Comparison of ENCODE assay signal across 23 mouse cellular contexts in the genomic region with DNA sequence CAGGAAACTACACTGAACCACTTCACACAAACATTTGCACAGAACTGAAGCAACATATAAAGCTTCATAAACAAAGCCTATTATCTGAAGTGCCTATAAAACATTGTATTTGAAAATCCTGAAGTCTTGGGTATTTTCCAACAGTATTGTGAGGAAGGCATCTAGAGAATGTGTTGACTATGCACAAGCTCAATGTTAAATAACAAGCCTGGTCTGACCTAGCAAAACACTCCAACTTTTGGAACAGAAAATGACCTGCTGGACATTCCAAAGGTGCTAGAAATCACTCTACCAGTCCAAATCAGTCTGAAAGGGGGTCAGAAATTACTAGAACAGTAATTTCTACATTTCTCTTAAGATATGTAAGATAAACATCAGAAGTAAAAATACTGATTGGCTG. TPM values are rescaled to one million over a fixed set of nuclear protein-coding genes. Genes with fewer than 3 reads are reported as not detected.
A peak's percentile ranks its signal among the peaks of the same experiment; 100 is the strongest.
DNase-seq lines count a peak whose midpoint lies in the region; ATAC-seq and TF ChIP-seq lines count a peak whose summit lies in the region.
"Had no signal": no experiment of that assay in that cellular context is flagged by ENCODE, and none has a peak within 500 bp of the region (broad histone marks: within the 10 kb centered on the region; RNA-seq: fewer than 3 reads in every experiment).

No protein-coding gene starts in this region.

- H3K27me3 ChIP-seq in heart, embryonic 16.5 days (ENCODE audit: control insufficient read depth, insufficient read depth, low read length) = no peaks in the 10 kb centered on the region
- no peaks in the 10 kb centered on the region for H3K27me3 ChIP-seq in kidney, postnatal 0 days (ENCODE audit: insufficient read depth, low read length)
- H3K27me3 ChIP-seq in kidney, embryonic 15.5 days = no peaks in the 10 kb centered on the region
- H3K27me3 ChIP-seq: CH12.LX; embryonic facial prominence, embryonic 12.5 days; forebrain, embryonic 13.5 days; intestine, embryonic 15.5 days; liver, embryonic 15.5 days had no signal

- TF ChIP-seq CTCF in kidney, postnatal 0 days (IDR thresholded peaks at IDR 0.05; ENCODE audit: low read depth) = no peak
- no peak for TF ChIP-seq CTCF in lung, adult 2 months (IDR thresholded peaks at IDR 0.05; ENCODE audit: insufficient read depth, low read length)

- ATAC-seq in heart, embryonic 16.5 days (replicated peaks; ENCODE audit: extremely low read depth, insufficient read depth, low FRiP score) = no peak
- no peak for ATAC-seq in kidney, postnatal 0 days (replicated peaks; ENCODE audit: low FRiP score, low read depth)
- ATAC-seq in kidney, embryonic 15.5 days (replicated peaks; ENCODE audit: low FRiP score) = no peak
- ATAC-seq: forebrain, embryonic 13.5 days; hindbrain, embryonic 16.5 days; intestine, embryonic 15.5 days had no signal

- peaks cover 23% of the 10 kb centered on the region for H3K4me1 ChIP-seq in heart, embryonic 16.5 days (ENCODE audit: control insufficient read depth, insufficient read depth, low read length)
- no peaks in the 10 kb centered on the region; the same call in 1 of the 2 replicates for H3K4me1 ChIP-seq in kidney, postnatal 0 days (replicated peaks; ENCODE audit: insufficient read depth, low read length)
- H3K4me1 ChIP-seq in kidney, embryonic 15.5 days = 0 out of 2 replicates have a peak, but pooled peaks cover 6% of the 10 kb centered on the region
- peaks cover 14% of the 10 kb centered on the region for H3K4me1 ChIP-seq in lung, adult 2 months (ENCODE audit: control insufficient read depth, insufficient read depth, low read length)
- H3K4me1 ChIP-seq: embryonic facial prominence, embryonic 12.5 days; forebrain, embryonic 13.5 days had no signal

- no peak overlapping the region for H3K4me2 ChIP-seq in heart, embryonic 16.5 days (ENCODE audit: low read depth, low read length)
- no peak overlapping the region for H3K4me2 ChIP-seq in kidney, postnatal 0 days (ENCODE audit: low read length)
- H3K4me2 ChIP-seq in kidney, embryonic 15.5 days = no peak overlapping the region
- H3K4me2 ChIP-seq: embryonic facial prominence, embryonic 12.5 days; forebrain, embryonic 13.5 days; intestine, embryonic 15.5 days; liver, embryonic 15.5 days had no signal

- H3K9ac ChIP-seq in heart, embryonic 16.5 days (ENCODE audit: low read length) = no peak overlapping the region
- H3K9ac ChIP-seq in kidney, postnatal 0 days (ENCODE audit: low read depth, low read length) = no peak overlapping the region
- no peak overlapping the region for H3K9ac ChIP-seq in kidney, embryonic 15.5 days
- H3K9ac ChIP-seq: embryonic facial prominence, embryonic 12.5 days; forebrain, embryonic 13.5 days; intestine, embryonic 15.5 days; liver, embryonic 15.5 days had no signal

- H3K36me3 ChIP-seq in heart, embryonic 16.5 days (ENCODE audit: control insufficient read depth, insufficient read depth) = no peaks in the 10 kb centered on the region
- H3K36me3 ChIP-seq in kidney, postnatal 0 days (ENCODE audit: insufficient read depth, low read length) = no peaks in the 10 kb centered on the region
- no peaks in the 10 kb centered on the region for H3K36me3 ChIP-seq in kidney, embryonic 15.5 days
- H3K36me3 ChIP-seq: embryonic facial prominence, embryonic 12.5 days; hindbrain, embryonic 10.5 days; intestine, embryonic 15.5 days; liver, embryonic 15.5 days had no signal

- H3K27ac ChIP-seq in heart, embryonic 16.5 days (ENCODE audit: low read length) = peak overlapping the region; percentile 67
- no peak overlapping the region for H3K27ac ChIP-seq in kidney, postnatal 0 days
- H3K27ac ChIP-seq in kidney, embryonic 15.5 days = no peak overlapping the region
- H3K27ac ChIP-seq: embryonic facial prominence, embryonic 12.5 days; forebrain, embryonic 13.5 days; hindbrain, embryonic 10.5 days; intestine, embryonic 15.5 days; left cerebral cortex, adult 2 months; liver, embryonic 15.5 days; macrophage had no signal

- no peak for TF ChIP-seq POLR2A in lung, adult 2 months (IDR thresholded peaks at IDR 0.05; ENCODE audit: borderline replicate concordance, extremely low read depth, low read depth, low read length)

- no peaks in the 10 kb centered on the region for H3K9me3 ChIP-seq in heart, embryonic 16.5 days (replicated peaks; ENCODE audit: control insufficient read depth, low read length)
- no peaks in the 10 kb centered on the region for H3K9me3 ChIP-seq in kidney, postnatal 0 days (replicated peaks; ENCODE audit: low read length)
- H3K9me3 ChIP-seq in kidney, embryonic 15.5 days (replicated peaks) = no peaks in the 10 kb centered on the region
- H3K9me3 ChIP-seq: embryonic facial prominence, embryonic 12.5 days; forebrain, embryonic 13.5 days; G1E; hindbrain, embryonic 10.5 days; intestine, embryonic 15.5 days; liver, embryonic 15.5 days had no signal

- no peak for DNase-seq in heart, adult 11 months
- peak; percentile 39 for DNase-seq in kidney, postnatal 0 days (ENCODE audit: low spot score)
- DNase-seq in lung, postnatal 36 days = peak; percentile 53
- no peak for DNase-seq in lung, adult 2 months
- no peak for DNase-seq in adrenal gland, adult 18-20 months (ENCODE audit: low spot score in 2 of 2)
- DNase-seq: adrenal gland, postnatal 10 days; B cell, adult 2 months; cerebellum, adult 18-20 months; cerebellum, postnatal 25 days; gastrocnemius, postnatal 10 days had no signal

- no peak overlapping the region for H3K4me3 ChIP-seq in heart, embryonic 16.5 days (ENCODE audit: low read length)
- no peak overlapping the region for H3K4me3 ChIP-seq in kidney, postnatal 0 days (replicated peaks; ENCODE audit: low read depth, low read length)
- no peak overlapping the region for H3K4me3 ChIP-seq in kidney, embryonic 15.5 days (replicated peaks)
- H3K4me3 ChIP-seq in lung, adult 2 months (replicated peaks; ENCODE audit: extremely low read depth, low read depth, low read length) = no peak overlapping the region
- H3K4me3 ChIP-seq: embryonic facial prominence, embryonic 12.5 days; erythroblast, embryonic 14.5 days; forebrain, embryonic 13.5 days; hindbrain, embryonic 10.5 days; intestine, embryonic 15.5 days; left cerebral cortex, adult 2 months; liver, embryonic 15.5 days had no signal

RNA-seq across cellular contexts. Expression of gene Hipk3, which starts 12.1 kb away (rescaled TPM):
- 33.4 and 37.8 TPM in 2 replicates for polyA plus RNA-seq in heart, embryonic 16.5 days (2015; fragmentation: Nextera tagmentation; extraction: Ambion mirVana)
- 11.7 and 13.8 TPM in 2 replicates for polyA plus RNA-seq in kidney, postnatal 0 days (2015; fragmentation: Nextera tagmentation; extraction: Ambion mirVana)
- polyA plus RNA-seq in kidney, embryonic 15.5 days (2015; fragmentation: Nextera tagmentation; extraction: Ambion mirVana) = 12.1 and 12.4 TPM in 2 replicates
- 39.3 and 46.2 TPM in 2 replicates for polyA plus RNA-seq in lung, adult 2 months (2012; rRNA removed)
- 100 to 1,000 TPM; 116 to 139 TPM for total RNA-seq in adrenal gland, adult 18-20 months (2021)

Comparison
In these comparisons a context has a peak if more than half of its experiments do, and no peak if none do; other contexts are left out.
1. DNase-seq: peak in kidney, postnatal 0 days (single experiment) and lung, postnatal 36 days (single experiment); none in heart, adult 11 months (single experiment), lung, adult 2 months (single experiment) and adrenal gland, adult 18-20 months (0 of 2).